ENCODE assay signal across 17 mouse cellular contexts in genomic region chr5:66910610-66911009, GRCm38 (mm10).
"Had no signal": no experiment of that assay in that cellular context is flagged by ENCODE, and none has a peak within 500 bp of the region (broad histone marks: within the 10 kb centered on the region; RNA-seq: fewer than 3 reads in every experiment).

No protein-coding gene starts in this region.

- H3K4me2 ChIP-seq: liver, embryonic 12.5 days; midbrain, embryonic 12.5 days; neural tube, embryonic 13.5 days; neural tube, embryonic 15.5 days had no signal

- H3K9ac ChIP-seq: liver, embryonic 12.5 days; liver, embryonic 14.5 days; midbrain, embryonic 12.5 days; neural tube, embryonic 13.5 days; neural tube, embryonic 15.5 days had no signal

- H3K4me1 ChIP-seq: liver, embryonic 12.5 days; midbrain, embryonic 10.5 days had no signal

- DNase-seq: midbrain, embryonic 14.5 days; retina, postnatal 1 day; right cerebral cortex, adult 18-20 months; right cerebral cortex, postnatal 25 days; right cerebral cortex, postnatal 4 days; spleen, adult 18-20 months; thymus, adult 18-20 months; thymus, postnatal 14 days; thymus, postnatal 36 days had no signal

- H3K4me3 ChIP-seq: liver, embryonic 12.5 days; midbrain, embryonic 10.5 days; midbrain, embryonic 12.5 days; myocyte; neural tube, embryonic 13.5 days; neural tube, embryonic 15.5 days had no signal

- ATAC-seq: liver, embryonic 12.5 days; midbrain, embryonic 16.5 days had no signal

- H3K27me3 ChIP-seq: liver, embryonic 12.5 days; midbrain, embryonic 12.5 days; neural tube, embryonic 13.5 days; neural tube, embryonic 15.5 days had no signal

- H3K9me3 ChIP-seq: liver, embryonic 12.5 days; midbrain, embryonic 10.5 days; midbrain, embryonic 12.5 days; neural tube, embryonic 13.5 days; neural tube, embryonic 15.5 days had no signal

- H3K27ac ChIP-seq: liver, embryonic 12.5 days; liver, embryonic 14.5 days; midbrain, embryonic 10.5 days; midbrain, embryonic 12.5 days; neural tube, embryonic 13.5 days; neural tube, embryonic 15.5 days had no signal

- H3K36me3 ChIP-seq: liver, embryonic 12.5 days; midbrain, embryonic 10.5 days; midbrain, embryonic 12.5 days; neural tube, embryonic 13.5 days; neural tube, embryonic 15.5 days had no signal
